Mouse (Mus musculus): ENCODE results near the gene Chil1. TPM values are rescaled to one million over a fixed set of nuclear protein-coding genes. Genes with fewer than 3 reads are reported as not detected.

The Chil1 gene
- total RNA-seq, 2 experiments from 2014 or later = 0.34 to 0.92 TPM

- intact Hi-C loops (cut with DNase I) = no loop called here
- DNase-seq (ENCODE audit: low spot score) = no peak
These were observed 42.8 kb downstream of the Chil1 start for GRCm38 (mm10) chr1:134224649-134225227.

GRCm38 (mm10) chr1:134225375-134225774 is 43.4 kb downstream of the Chil1 start:
- no peak for DNase-seq (ENCODE audit: low spot score)
- intact Hi-C loops (cut with DNase I) = no loop called here

- intact Hi-C loops (cut with DNase I) = no loop called here
- DNase-seq (ENCODE audit: low spot score) = no peak
These were observed 44.8 kb downstream of the Chil1 start for GRCm38 (mm10) chr1:134226739-134227138.

- intact Hi-C loops (cut with DNase I) = no loop called here
- DNase-seq (ENCODE audit: low spot score) = no peak
These were observed 48.0 kb downstream of the Chil1 start for GRCm38 (mm10) chr1:134229806-134230575.

GRCm38 (mm10) chr1:134230638-134231228 is 48.8 kb downstream of the Chil1 start:
- intact Hi-C loops (cut with DNase I) = no loop called here
- DNase-seq (ENCODE audit: low spot score) = no peak

- intact Hi-C loops (cut with DNase I) = no loop called here
- no peak for DNase-seq (ENCODE audit: low spot score)
These were observed 49.3 kb downstream of the Chil1 start for GRCm38 (mm10) chr1:134231270-134231669.

- intact Hi-C loops (cut with DNase I) = no loop called here
- DNase-seq (ENCODE audit: low spot score) = no peak
These were observed 49.7 kb downstream of the Chil1 start for GRCm38 (mm10) chr1:134231681-134232080.

GRCm38 (mm10) chr1:134232326-134232725 is 50.4 kb downstream of the Chil1 start:
- intact Hi-C loops (cut with DNase I) = no loop called here
- DNase-seq (ENCODE audit: low spot score) = no peak

- intact Hi-C loops (cut with DNase I) = no loop called here
- no peak for DNase-seq (ENCODE audit: low spot score)
These were observed 51.0 kb downstream of the Chil1 start for GRCm38 (mm10) chr1:134232778-134233531.

- intact Hi-C loops (cut with DNase I) = no loop called here
- DNase-seq (ENCODE audit: low spot score) = no peak
These were observed 51.9 kb downstream of the Chil1 start for GRCm38 (mm10) chr1:134233681-134234454.

GRCm38 (mm10) chr1:134234455-134235390 is 52.7 kb downstream of the Chil1 start:
- intact Hi-C loops (cut with DNase I) = no loop called here
- no peak for DNase-seq (ENCODE audit: low spot score)

GRCm38 (mm10) chr1:134235391-134235921 is 53.5 kb downstream of the Chil1 start, which contains the start of gene Adora1:
TSS of gene Adora1 (minus strand) at chr1:134235431.
- intact Hi-C loops (cut with DNase I) = no loop called here
- DNase-seq (ENCODE audit: low spot score) = no peak

GRCm38 (mm10) chr1:134236142-134236541 is 54.2 kb downstream of the Chil1 start:
- intact Hi-C loops (cut with DNase I) = no loop called here

GRCm38 (mm10) chr1:134237438-134237837 is 55.5 kb downstream of the Chil1 start:
- DNase-seq (ENCODE audit: low spot score) = no peak
- intact Hi-C loops (cut with DNase I) = no loop called here

More at GRCm38 (mm10) chr1:134236142-134236541, 54.2 kb downstream of the Chil1 start:
- no peak for DNase-seq (ENCODE audit: low spot score)

All from heart, postnatal 25 days (tissue).